Mouse (Mus musculus) hindbrain, embryonic 14.5 days (tissue): ENCODE measurements around the gene Tm4sf1. TPM values are rescaled to one million over a fixed set of nuclear protein-coding genes. Genes with fewer than 3 reads are reported as not detected.

Experiments
- ATAC-seq: fragments of 200-750 bp; cut with Nextera tagmentation; 2 replicates; pipeline ENCODE4 v1.8.0; 2017; ENCODE audit warnings: moderate number of reproducible peaks, mild to moderate bottlenecking, moderate TSS enrichment, moderate library complexity; ENCODE audit not compliant: low FRiP score
- DNase-seq: peaks from one replicate; pipeline ENCODE4 v3.0.0-alpha.2; 2015; ENCODE audit warnings: low spot score
- H3K27ac ChIP-seq: fragments of 300-500 bp; sonication (generic); 2 replicates; pipeline ENCODE4 v1.5.1; 2014; ENCODE audit warnings: mild to moderate bottlenecking, moderate library complexity
- H3K27me3 ChIP-seq: fragments of 300-500 bp; sonication (generic); 2 replicates; pipeline ENCODE4 v1.6.1; 2014; ENCODE audit warnings: mild to moderate bottlenecking, low read length, mixed read lengths; ENCODE audit not compliant: control insufficient read depth, insufficient read depth
- H3K36me3 ChIP-seq: fragments of 300-500 bp; sonication (generic); replicated peaks from 2 replicates; pipeline ENCODE4 v1.6.1; 2014; ENCODE audit not compliant: control insufficient read depth, insufficient read depth
- H3K4me1 ChIP-seq: fragments of 300-500 bp; sonication (generic); replicated peaks from 2 replicates; pipeline ENCODE4 v1.6.1; 2014; ENCODE audit warnings: antibody characterized with exemption, low read length, mixed read lengths; ENCODE audit not compliant: control insufficient read depth, insufficient read depth
- H3K4me2 ChIP-seq: fragments of 300-500 bp; sonication (generic); replicated peaks from 2 replicates; pipeline ENCODE4 v1.6.1; 2014; ENCODE audit warnings: mild to moderate bottlenecking, moderate library complexity
- H3K4me3 ChIP-seq: fragments of 300-500 bp; sonication (generic); replicated peaks from 2 replicates; pipeline ENCODE4 v1.5.1; 2014; ENCODE audit warnings: mild to moderate bottlenecking, low read length
- H3K9ac ChIP-seq: fragments of 300-500 bp; sonication (generic); 2 replicates; pipeline ENCODE4 v1.6.1; 2014
- H3K9me3 ChIP-seq: fragments of 300-500 bp; sonication (generic); 2 replicates; pipeline ENCODE4 v1.6.1; 2016; ENCODE audit warnings: low read length; ENCODE audit not compliant: control insufficient read depth
- WGBS: fragments of 180-500 bp; shearing (Covaris S2); extraction: QIAGEN DNeasy Blood & Tissue Kit; methylation state at CpG from one replicate; pipeline ENCODE4 v1.1.7; 2014; 5-methylcytosine and 5-hydroxymethylcytosine counted together
- polyA plus RNA-seq: library from polyadenylated mRNA; unstranded; fragments of >200 nt; fragmentation: Nextera tagmentation; extraction: Ambion mirVana; gene quantifications from 2 replicates; pipeline ENCODE4 v1.2.1, GENCODE M21; 2014

The Tm4sf1 gene
- polyA plus RNA-seq = 30.8 and 38.6 TPM in 2 replicates

DNA sequence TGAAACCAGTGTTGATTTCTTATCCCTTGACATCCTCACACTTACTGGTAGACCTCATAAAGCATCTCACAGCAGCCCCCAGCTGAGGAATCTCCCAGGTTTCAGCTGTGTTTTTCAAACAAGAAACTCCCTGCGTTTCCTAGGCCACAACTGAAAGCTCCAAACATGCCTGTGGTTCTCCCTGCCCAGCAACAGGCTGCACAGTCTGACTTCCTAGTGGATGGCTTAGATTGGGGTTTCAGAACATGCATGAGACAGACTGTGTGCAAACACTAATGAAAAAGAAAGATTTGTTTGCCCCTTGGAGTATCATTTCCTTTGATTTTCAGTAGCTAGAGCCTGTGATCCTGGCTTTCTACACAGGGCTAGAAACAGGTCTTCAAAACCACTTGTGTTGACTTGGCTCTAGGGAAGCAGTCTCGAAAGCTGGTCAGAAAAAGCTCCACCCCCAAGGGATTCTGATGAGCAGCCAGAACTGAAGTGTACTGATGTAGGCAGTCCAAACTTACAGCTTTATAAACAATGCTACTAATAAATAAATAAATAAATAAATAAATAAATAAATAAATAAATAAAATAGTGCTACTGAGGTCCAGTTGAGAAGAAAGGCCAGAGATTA, at the start of gene Tm4sf1:
Gene Tm4sf1, minus strand, starts transcription at position 68 of the 619 bp plus-strand sequence.
- no peak for DNase-seq
- Histone ChIP-seq H3K27ac (no peak within 1 kb of the TSS), H3K36me3 (no peaks in the 10 kb centered on the region), H3K9me3 (no peaks in the 10 kb centered on the region), H3K4me3 (no peak within 1 kb of the TSS), H3K9ac (no peak within 1 kb of the TSS), H3K4me1 (no peaks in the 10 kb centered on the region), H3K4me2 (no peak within 1 kb of the TSS), H3K27me3 (no peaks in the 10 kb centered on the region)
- WGBS = 58% methylated on average over 2 of the region's 2 CpGs
- ATAC-seq = 0 out of 2 replicates have a peak, but pooled peaks have one; percentile 62

DNA sequence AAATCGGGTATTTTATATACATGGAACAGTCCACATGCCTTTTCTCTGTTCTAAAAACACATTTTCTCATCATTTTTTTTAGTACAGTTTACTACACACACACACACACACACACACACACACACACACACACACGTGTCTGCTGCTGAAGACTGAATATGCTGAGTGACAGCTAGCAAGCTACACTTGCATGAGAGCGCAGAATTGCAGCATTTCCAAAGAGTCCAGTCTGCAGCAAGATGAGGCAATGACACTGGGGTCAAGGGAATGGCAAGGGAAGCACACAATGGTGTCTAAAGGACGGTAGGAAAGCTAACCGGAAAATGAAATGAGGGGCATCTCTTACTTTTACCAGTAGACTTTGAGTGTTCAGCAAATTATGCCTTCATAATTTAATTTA, 43.0 kb upstream of the Tm4sf1 start:
- DNase-seq (no peak), ATAC-seq (no peak)
- Histone ChIP-seq H3K4me3 (no peak overlapping the region), H3K9ac (no peak overlapping the region), H3K9me3 (no peaks in the 10 kb centered on the region), H3K36me3 (no peaks in the 10 kb centered on the region), H3K4me2 (no peak overlapping the region), H3K4me1 (no peaks in the 10 kb centered on the region), H3K27me3 (no peaks in the 10 kb centered on the region), H3K27ac (no peak overlapping the region)
- WGBS = 76% methylated on average over 5 of the region's 5 CpGs

DNA sequence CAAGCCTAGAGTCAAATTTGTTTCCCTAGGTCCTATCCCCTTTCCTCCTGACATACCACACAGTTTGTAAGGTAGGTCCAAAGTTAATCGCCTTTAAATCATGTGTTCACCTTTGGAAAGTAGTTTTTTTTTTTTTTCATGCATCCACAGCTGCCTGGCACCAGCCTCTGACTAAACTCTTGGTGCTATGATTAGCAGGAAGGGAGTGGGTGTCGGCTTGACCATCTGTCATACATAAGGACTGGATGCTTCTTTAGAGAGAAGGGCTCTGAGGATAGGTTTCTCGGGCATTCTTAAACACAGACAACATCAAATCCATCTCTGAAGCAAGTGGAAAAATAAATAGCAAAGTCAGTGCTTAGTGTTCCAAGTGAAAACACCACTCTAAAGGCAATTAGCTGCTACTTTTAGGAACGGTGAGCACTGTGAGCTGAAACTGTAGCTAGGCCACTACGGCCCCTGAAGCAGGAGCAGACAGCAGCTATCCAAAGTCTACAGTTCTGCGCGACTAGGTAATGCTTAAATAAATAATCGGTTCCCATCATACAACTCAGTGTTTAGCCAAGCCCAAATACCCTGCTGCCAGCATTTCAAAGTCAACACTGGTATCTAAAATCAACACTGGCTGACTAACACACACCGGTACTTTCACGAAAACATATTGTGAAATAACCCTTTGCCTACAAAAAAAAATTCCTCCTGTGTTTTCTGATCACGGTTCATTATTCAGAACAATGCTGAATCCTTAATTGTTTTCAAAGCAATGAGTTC, 42.2 kb upstream of the Tm4sf1 start:
- WGBS = 77% methylated on average over 11 of the region's 11 CpGs
- no peak overlapping the region for H3K9ac ChIP-seq
- no peaks in the 10 kb centered on the region for H3K9me3 ChIP-seq
- no peaks in the 10 kb centered on the region for H3K36me3 ChIP-seq
- H3K4me2 ChIP-seq = no peak overlapping the region
- H3K27ac ChIP-seq = no peak overlapping the region
- H3K4me3 ChIP-seq = no peak overlapping the region
- DNase-seq (no peak), ATAC-seq (no peak)
- H3K27me3 ChIP-seq = no peaks in the 10 kb centered on the region
- no peaks in the 10 kb centered on the region for H3K4me1 ChIP-seq

DNA sequence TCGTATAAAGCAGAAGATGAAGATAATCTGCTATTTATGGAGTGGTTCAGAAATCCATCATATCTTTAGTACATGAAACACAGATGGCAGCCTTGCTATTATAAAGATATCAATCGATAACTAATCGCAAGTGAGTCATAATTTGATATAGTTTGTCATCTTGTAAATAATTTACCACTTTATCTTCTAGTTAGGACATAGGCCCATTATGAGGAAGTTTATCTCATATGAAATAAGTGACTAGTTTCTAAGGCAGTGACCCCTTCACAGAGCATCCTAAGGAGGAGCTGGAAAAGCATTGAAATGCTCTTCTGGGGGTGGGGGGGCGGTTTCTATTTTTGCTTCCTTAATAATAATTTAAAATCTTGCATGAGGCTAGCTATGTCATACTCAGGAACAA, 41.2 kb upstream of the Tm4sf1 start:
- DNase-seq (no peak), ATAC-seq (no peak)
- H3K4me1 ChIP-seq = no peaks in the 10 kb centered on the region
- H3K9ac ChIP-seq = no peak overlapping the region
- H3K4me3 ChIP-seq = no peak overlapping the region
- WGBS = 91% methylated on average over 4 of the region's 4 CpGs
- no peak overlapping the region for H3K27ac ChIP-seq
- no peaks in the 10 kb centered on the region for H3K9me3 ChIP-seq
- no peaks in the 10 kb centered on the region for H3K36me3 ChIP-seq
- H3K4me2 ChIP-seq = no peak overlapping the region
- no peaks in the 10 kb centered on the region for H3K27me3 ChIP-seq

DNA sequence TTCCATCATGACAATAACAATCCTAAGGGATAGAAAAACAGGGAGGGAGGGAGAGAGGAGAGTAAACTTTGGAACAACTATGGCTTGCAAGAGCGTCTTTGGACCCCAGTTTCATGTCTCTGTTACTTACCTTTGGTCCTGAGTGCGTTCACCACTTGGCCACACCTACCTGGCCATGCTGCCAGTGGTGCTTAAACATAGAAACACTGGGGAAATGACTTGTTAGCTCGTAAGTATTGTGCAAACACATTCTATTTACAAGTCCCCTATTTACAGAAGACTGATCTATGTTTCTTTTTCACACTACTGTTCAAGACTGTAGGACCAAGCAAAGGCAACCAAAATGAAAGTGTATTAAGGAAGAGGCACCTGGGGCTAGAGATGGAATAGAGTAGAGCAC, 39.5 kb upstream of the Tm4sf1 start:
- H3K27me3 ChIP-seq = no peaks in the 10 kb centered on the region
- 85% methylated on average over 3 of the region's 3 CpGs for WGBS
- DNase-seq (no peak), ATAC-seq (no peak)
- no peaks in the 10 kb centered on the region for H3K9me3 ChIP-seq
- H3K9ac ChIP-seq = no peak overlapping the region
- no peaks in the 10 kb centered on the region for H3K36me3 ChIP-seq
- H3K4me1 ChIP-seq = no peaks in the 10 kb centered on the region
- H3K4me3 ChIP-seq = no peak overlapping the region
- no peak overlapping the region for H3K27ac ChIP-seq
- H3K4me2 ChIP-seq = no peak overlapping the region

DNA sequence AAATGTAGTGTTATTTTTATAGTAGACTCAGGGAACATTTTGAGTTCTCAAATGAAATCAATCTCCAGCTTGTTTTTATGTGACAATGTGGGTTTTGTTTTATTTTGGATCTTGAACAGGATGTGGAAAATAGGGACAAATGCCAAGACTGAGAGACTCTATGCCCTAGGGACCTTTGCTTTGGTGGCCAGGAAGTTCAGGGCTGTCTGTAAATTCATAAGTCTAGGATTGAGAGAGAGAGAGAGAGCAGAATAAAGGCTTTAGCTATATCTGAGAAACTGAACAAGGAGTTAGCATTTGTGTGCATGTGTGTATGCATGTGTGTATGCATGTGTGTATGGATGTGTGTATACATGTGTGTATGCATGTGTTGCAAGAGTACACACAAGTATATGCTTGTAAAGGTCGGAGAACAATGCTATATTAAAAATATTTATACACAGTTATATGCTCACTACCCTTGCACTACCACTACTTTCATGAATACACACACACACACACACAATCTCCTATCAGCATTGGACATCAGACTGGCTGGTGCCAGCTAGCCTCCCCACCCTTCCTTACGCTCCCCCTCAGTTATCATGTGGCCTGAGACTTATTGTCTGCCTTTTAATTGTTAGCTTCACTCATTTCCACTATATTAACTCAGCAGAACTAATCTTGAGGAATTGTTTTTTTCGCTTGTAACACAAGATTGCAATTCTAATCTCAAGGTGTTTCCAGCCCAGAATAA, 33.5 kb upstream of the Tm4sf1 start:
- Histone ChIP-seq H3K9ac (no peak overlapping the region), H3K4me2 (no peak overlapping the region), H3K9me3 (peaks cover 5% of the 10 kb centered on the region; the same call in 1 of the 2 replicates), H3K27me3 (no peaks in the 10 kb centered on the region), H3K36me3 (no peaks in the 10 kb centered on the region), H3K27ac (no peak overlapping the region), H3K4me3 (no peak overlapping the region), H3K4me1 (no peaks in the 10 kb centered on the region)
- DNase-seq = no peak
- no peak for ATAC-seq
- WGBS = 76% methylated on average over 3 of the region's 3 CpGs

DNA sequence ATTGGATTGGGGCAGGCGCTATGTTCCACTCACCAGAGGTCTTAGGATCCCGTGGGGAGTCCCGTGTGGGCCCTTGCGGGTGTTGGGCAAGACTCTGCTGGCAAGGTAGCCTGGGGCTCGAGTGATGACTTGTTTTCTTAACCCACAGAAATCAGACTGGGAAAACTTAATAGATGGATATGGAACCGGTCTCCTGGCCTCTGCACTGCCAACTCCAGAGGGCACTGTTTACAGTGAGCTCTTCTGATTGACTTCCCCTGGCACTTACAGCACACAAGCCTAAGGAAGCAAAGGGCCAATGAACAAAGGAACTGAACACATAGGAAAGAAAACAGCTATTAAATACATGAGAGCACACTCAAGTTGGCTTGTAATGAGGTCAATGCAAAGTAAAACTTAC, 26.2 kb upstream of the Tm4sf1 start:
- no peaks in the 10 kb centered on the region for H3K27me3 ChIP-seq
- DNase-seq (no peak), ATAC-seq (no peak)
- WGBS = 87% methylated on average over 3 of the region's 6 CpGs
- H3K4me3 ChIP-seq = no peak overlapping the region
- H3K36me3 ChIP-seq = no peaks in the 10 kb centered on the region
- H3K9ac ChIP-seq = no peak overlapping the region
- H3K4me1 ChIP-seq = no peaks in the 10 kb centered on the region
- H3K9me3 ChIP-seq = peaks cover 16% of the 10 kb centered on the region; the same call in 1 of the 2 replicates
- no peak overlapping the region for H3K27ac ChIP-seq
- H3K4me2 ChIP-seq = no peak overlapping the region

DNA sequence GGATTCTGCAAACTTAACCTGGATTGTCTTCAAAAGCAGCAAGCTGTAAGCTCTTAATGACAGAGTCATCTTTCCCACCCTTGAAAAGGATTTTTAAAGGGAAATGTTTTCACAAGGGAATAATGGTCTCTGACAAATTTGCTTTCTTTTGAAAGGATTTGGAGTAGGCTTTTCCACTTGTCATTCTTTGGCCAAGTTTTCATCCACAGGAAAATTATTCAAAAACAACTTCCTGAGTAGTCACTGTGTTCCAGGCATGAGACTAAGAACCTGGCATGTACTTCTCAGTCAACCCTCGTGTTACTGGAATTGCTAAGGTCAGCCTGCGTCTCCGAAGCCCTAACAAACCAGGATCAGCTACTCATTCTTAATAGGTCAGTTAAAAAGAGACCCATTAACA, 5.3 kb upstream of the Tm4sf1 start:
- Histone ChIP-seq H3K27me3 (no peaks in the 10 kb centered on the region), H3K4me1 (no peaks in the 10 kb centered on the region), H3K9me3 (no peaks in the 10 kb centered on the region), H3K27ac (no peak overlapping the region), H3K4me3 (no peak overlapping the region), H3K36me3 (no peaks in the 10 kb centered on the region), H3K4me2 (no peak overlapping the region), H3K9ac (no peak overlapping the region)
- ATAC-seq = no peak
- WGBS = 82% methylated on average over 3 of the region's 3 CpGs
- no peak for DNase-seq

DNA sequence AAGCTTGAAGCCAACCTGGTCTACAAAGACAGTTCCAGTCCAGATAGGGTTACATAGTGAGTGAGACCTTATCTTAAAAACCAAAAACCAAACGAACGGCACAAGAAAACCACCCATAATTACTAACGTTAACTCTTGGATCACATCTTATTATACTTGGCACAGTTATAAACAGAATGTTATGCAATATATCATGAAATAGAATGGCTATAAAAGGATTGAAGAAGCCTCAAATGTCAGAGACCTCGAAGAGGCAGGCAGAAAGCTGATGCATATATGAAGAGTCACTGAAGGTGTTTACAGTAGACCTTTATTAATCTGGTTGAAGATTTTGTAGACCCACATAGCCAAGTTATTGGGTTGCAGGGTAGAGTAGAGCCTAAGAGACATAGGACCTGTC, 3.8 kb upstream of the Tm4sf1 start:
- H3K9me3 ChIP-seq = no peaks in the 10 kb centered on the region
- ATAC-seq (no peak), DNase-seq (no peak)

More for the DNA sequence above, 3.8 kb upstream of the Tm4sf1 start:
- Histone ChIP-seq H3K27ac (no peak overlapping the region), H3K4me3 (no peak overlapping the region), H3K4me2 (no peak overlapping the region), H3K36me3 (no peaks in the 10 kb centered on the region), H3K9ac (no peak overlapping the region), H3K27me3 (no peaks in the 10 kb centered on the region), H3K4me1 (no peaks in the 10 kb centered on the region)
- 93% methylated on average over 4 of the region's 4 CpGs for WGBS
